Mouse (Mus musculus) lung, postnatal 0 days (tissue): Measurements from ENCODE around the gene Exosc7. TPM values are rescaled to one million over a fixed set of nuclear protein-coding genes. Genes with fewer than 3 reads are reported as not detected.

Source experiments
- ATAC-seq: fragments of 200-750 bp; cut with Nextera tagmentation; 2 replicates; pipeline ENCODE4 v1.8.0; 2017; ENCODE audit warnings: moderate library complexity
- DNase-seq: peaks from one replicate; pipeline ENCODE4 v3.0.0-alpha.2; 2016; ENCODE audit warnings: low spot score
- H3K27ac ChIP-seq: fragments of 300-500 bp; sonication (generic); 2 replicates; pipeline ENCODE4 v1.5.1; 2014; ENCODE audit warnings: antibody characterized with exemption, mild to moderate bottlenecking, low read length, mixed read lengths
- H3K27me3 ChIP-seq: fragments of 300-500 bp; sonication (generic); replicated peaks from 2 replicates; pipeline ENCODE4 v1.6.1; 2014; ENCODE audit warnings: low read length, mixed read lengths; ENCODE audit not compliant: insufficient read depth
- H3K36me3 ChIP-seq: fragments of 300-500 bp; sonication (generic); 2 replicates; pipeline ENCODE4 v1.6.1; 2014; ENCODE audit warnings: low read length, mixed read lengths; ENCODE audit not compliant: insufficient read depth
- H3K4me1 ChIP-seq: fragments of 300-500 bp; sonication (generic); 2 replicates; pipeline ENCODE4 v1.6.1; 2014; ENCODE audit warnings: antibody characterized with exemption, low read depth, low read length, mixed read lengths; ENCODE audit not compliant: insufficient read depth
- H3K4me2 ChIP-seq: fragments of 300-500 bp; sonication (generic); replicated peaks from 2 replicates; pipeline ENCODE4 v1.6.1; 2014; ENCODE audit warnings: low read depth, mild to moderate bottlenecking, low read length, moderate library complexity, mixed read lengths
- H3K4me3 ChIP-seq: fragments of 300-500 bp; sonication (generic); 2 replicates; pipeline ENCODE4 v1.5.1; 2014; ENCODE audit warnings: low read depth, low read length
- H3K9ac ChIP-seq: fragments of 300-500 bp; sonication (generic); replicated peaks from 2 replicates; pipeline ENCODE4 v1.6.1; 2014; ENCODE audit warnings: low read depth, mild to moderate bottlenecking
- H3K9me3 ChIP-seq: fragments of 300-500 bp; sonication (generic); 2 replicates; pipeline ENCODE4 v1.6.1; 2016; ENCODE audit warnings: low read length, mixed read lengths
- CTCF ChIP-seq: IDR thresholded peaks from 2 replicates; pipeline ENCODE4 v1.5.1; 2016; ENCODE audit warnings: antibody characterized with exemption, mild to moderate bottlenecking
- EP300 ChIP-seq: IDR thresholded peaks from 2 replicates; pipeline ENCODE4 v1.6.1; 2016; ENCODE audit warnings: antibody characterized with exemption, mild to moderate bottlenecking, control low read depth
- WGBS: fragments of 180-500 bp; shearing (Covaris S2); extraction: QIAGEN DNeasy Blood & Tissue Kit; methylation state at CpG from one replicate; pipeline ENCODE4 v1.1.7; 2014; 5-methylcytosine and 5-hydroxymethylcytosine counted together
- polyA plus RNA-seq: library from polyadenylated mRNA; unstranded; fragments of >200 nt; fragmentation: Nextera tagmentation; extraction: Ambion mirVana; gene quantifications from 2 replicates; pipeline ENCODE4 v1.2.1, GENCODE M21; 2015

The Exosc7 gene
- polyA plus RNA-seq, 1 experiment from 2014 or later = 145 TPM

DNA sequence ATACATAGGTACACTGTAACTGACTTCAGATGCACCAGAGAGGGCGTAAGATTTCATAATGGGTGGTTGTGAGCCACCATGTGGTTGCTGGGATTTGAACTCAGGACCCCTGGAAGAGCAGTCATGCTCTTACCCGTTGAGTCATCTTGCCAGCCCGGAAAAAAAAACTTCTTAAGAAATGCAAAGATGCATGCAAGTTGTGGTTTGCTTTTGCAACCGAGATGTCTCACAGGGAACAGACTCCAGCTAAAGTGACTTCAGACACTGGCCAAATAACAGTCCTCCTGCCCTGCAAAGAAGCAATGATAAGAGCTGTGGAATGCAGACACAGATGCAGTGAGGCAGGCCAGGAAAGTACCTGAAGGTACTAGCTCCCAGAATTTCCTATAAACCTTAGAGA lies 22.2 kb upstream of the Exosc7 start:
- no peak overlapping the region for H3K4me3 ChIP-seq
- DNase-seq (no peak), ATAC-seq (no peak)
- WGBS = 66% methylated on average over 4 of the region's 4 CpGs
- no peaks in the 10 kb centered on the region for H3K9me3 ChIP-seq
- H3K4me2 ChIP-seq = no peak overlapping the region
- H3K36me3 ChIP-seq = peaks cover 38% of the 10 kb centered on the region
- peaks cover 3% of the 10 kb centered on the region; the same call in 1 of the 2 replicates for H3K4me1 ChIP-seq
- no peak overlapping the region for H3K9ac ChIP-seq
- TF ChIP-seq EP300 = no peak
- TF ChIP-seq CTCF = no peak
- H3K27ac ChIP-seq = no peak overlapping the region
- no peaks in the 10 kb centered on the region for H3K27me3 ChIP-seq

DNA sequence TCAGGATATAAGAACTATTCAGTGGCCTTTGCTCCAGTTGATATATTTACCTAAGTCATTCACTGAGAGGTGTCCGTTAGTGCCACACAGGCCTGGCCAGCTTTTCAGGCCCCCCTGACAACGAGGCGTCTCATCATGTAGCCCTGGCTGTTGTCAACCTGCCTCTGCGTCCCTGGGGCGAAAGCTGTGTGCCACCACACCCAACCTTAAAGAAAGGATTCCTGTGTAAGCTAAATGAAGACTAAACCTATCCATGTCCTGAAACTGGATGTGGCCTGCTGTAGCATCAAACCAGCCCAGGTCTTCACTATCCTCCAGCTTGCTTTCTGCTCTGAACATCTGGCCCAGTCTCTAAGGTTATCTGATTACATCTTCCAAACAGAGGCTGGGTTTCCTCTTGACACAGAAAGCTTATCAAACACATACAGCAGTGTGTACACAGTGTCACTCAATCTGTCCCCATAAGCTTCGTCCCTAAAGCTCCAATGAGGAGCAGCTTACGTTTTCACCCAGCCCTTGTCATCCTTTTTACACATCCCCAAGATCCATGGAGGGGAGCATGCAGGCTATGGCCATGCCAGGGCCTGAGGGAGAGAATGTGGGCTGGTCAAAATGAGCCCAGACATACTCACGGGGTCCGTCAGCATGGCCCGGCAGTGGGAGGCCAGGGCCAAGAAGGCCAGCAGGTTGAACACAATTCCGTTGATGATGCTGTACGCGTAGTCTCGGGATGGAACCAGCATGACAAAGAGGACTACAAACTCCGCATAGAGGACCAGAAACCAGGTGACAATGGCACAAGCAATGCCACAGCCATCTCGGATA lies 13.2 kb upstream of the Exosc7 start:
- Histone ChIP-seq H3K9ac (no peak overlapping the region), H3K9me3 (no peaks in the 10 kb centered on the region), H3K36me3 (peaks cover 36% of the 10 kb centered on the region), H3K27me3 (no peaks in the 10 kb centered on the region), H3K4me3 (no peak overlapping the region), H3K27ac (no peak overlapping the region), H3K4me2 (no peak overlapping the region), H3K4me1 (peaks cover 3% of the 10 kb centered on the region; the same call in 1 of the 2 replicates)
- no peak for DNase-seq
- TF ChIP-seq EP300 (no peak), CTCF (no peak)
- ATAC-seq = no peak
- WGBS = 85% methylated on average over 16 of the region's 16 CpGs

DNA sequence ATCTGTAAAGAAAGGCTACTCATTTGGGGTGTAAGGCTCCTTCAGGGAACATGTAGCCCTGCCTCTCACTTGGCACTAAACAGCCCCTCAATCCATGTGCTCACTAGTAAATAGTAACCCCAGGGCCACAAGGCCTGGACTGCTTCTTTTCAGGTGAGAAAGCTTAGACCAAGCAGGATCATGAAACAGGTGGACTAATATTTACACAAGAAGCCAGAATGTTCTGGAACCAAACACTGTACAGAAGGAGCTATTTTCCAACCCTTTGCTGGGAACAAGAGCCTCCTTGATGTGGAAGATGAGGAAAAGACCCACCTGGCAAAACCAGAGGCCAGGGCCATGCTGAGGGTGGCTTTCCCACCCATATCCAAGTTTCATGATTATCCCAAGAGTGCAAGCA lies 9.6 kb upstream of the Exosc7 start:
- ATAC-seq = peak; percentile 47
- TF ChIP-seq EP300 (peak; percentile 51), CTCF (no peak)
- peak; percentile 52 for DNase-seq
- Histone ChIP-seq H3K27ac (peak overlapping the region; percentile 69), H3K36me3 (peaks cover 13% of the 10 kb centered on the region), H3K9me3 (no peaks in the 10 kb centered on the region), H3K4me2 (no peak overlapping the region), H3K4me1 (peaks cover 4% of the 10 kb centered on the region; the same call in 1 of the 2 replicates), H3K27me3 (no peaks in the 10 kb centered on the region), H3K4me3 (no peak overlapping the region), H3K9ac (no peak overlapping the region)

DNA sequence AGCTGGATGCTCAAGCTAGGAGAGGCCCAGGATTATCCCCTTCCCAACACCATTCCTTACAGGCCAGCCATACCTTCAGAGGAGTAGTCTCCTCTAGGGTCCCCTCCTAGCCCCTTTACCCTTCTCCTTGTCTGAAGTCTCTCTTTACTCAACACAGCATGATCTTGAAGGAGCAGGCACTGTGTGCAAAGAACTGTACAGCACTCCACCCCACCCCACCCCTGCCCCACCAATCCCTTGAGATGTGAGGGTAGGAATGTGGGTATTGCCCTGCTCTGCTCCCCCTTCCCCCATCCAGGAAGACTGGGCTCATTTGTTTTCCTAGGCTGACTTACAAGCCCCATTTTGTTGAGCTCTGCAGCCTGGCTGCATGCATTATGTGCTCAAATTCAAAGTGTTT lies 8.7 kb upstream of the Exosc7 start:
- DNase-seq (peak; percentile 73), ATAC-seq (peak; percentile 76)
- no peak overlapping the region for H3K4me3 ChIP-seq
- peaks cover 12% of the 10 kb centered on the region for H3K36me3 ChIP-seq
- H3K9ac ChIP-seq = no peak overlapping the region
- H3K4me1 ChIP-seq = peaks cover 4% of the 10 kb centered on the region; the same call in 1 of the 2 replicates
- no peaks in the 10 kb centered on the region for H3K9me3 ChIP-seq
- no peak overlapping the region for H3K4me2 ChIP-seq
- TF ChIP-seq EP300 = 0 out of 2 replicates have a peak, but pooled peaks have one; percentile 1
- TF ChIP-seq CTCF = no peak
- no peaks in the 10 kb centered on the region for H3K27me3 ChIP-seq
- H3K27ac ChIP-seq = peak overlapping the region; percentile 69

DNA sequence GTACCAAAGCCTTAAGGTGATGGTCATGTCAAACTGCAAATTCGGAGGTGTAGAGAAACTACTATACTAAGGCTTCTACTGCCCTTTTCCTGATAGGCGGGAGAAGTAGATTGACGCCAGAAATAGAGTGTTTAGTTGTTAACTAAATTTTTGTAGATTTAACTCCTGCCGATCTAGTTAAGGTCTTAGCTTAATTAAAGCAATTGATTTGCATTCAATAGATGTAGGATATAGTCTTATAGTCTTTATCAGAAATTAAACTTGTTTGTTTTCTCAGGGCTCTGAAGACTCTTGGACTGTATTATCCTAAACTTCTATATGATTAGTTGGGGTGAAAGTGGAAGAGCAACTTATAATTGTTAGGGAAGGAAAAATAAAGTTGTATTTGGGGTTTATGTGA lies 5.8 kb upstream of the Exosc7 start:
- ATAC-seq = no peak
- Histone ChIP-seq H3K4me3 (no peak overlapping the region), H3K36me3 (no peaks in the 10 kb centered on the region), H3K9ac (no peak overlapping the region), H3K4me1 (peaks cover 11% of the 10 kb centered on the region; the same call in 1 of the 2 replicates), H3K9me3 (no peaks in the 10 kb centered on the region), H3K27ac (no peak overlapping the region), H3K4me2 (no peak overlapping the region), H3K27me3 (no peaks in the 10 kb centered on the region)
- WGBS = 83% methylated on average over 4 of the region's 4 CpGs
- DNase-seq = no peak
- TF ChIP-seq CTCF (no peak), EP300 (no peak)

DNA sequence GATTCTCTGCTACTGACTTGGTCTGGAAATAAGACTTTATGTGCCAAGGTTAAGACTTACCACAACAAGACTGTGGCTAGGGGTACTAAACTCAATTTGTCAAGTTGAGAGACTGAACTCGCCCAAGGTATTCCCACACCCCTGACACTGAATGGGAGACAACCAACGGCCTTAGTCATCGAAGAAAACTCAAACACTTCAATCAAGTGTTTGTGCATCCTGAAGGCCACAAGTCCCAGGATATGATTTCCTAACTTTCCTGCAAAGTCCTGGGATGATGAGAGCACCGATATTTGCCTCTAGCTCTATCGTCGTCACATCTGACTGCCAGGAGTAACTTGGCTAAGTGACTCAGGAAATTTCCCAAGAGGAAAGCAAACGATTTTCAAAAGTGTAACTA lies 3.8 kb upstream of the Exosc7 start:
- Histone ChIP-seq H3K4me2 (no peak overlapping the region), H3K4me1 (peaks cover 19% of the 10 kb centered on the region; the same call in 1 of the 2 replicates), H3K36me3 (no peaks in the 10 kb centered on the region), H3K27ac (peak overlapping the region; percentile 86), H3K9ac (no peak overlapping the region), H3K4me3 (no peak overlapping the region), H3K27me3 (no peaks in the 10 kb centered on the region), H3K9me3 (no peaks in the 10 kb centered on the region)
- ATAC-seq (peak; percentile 50), DNase-seq (peak; percentile 87)
- WGBS = 54% methylated on average over 7 of the region's 7 CpGs
- no peak for TF ChIP-seq CTCF
- TF ChIP-seq EP300 = peak; percentile 91
